Mouse (Mus musculus): ENCODE data around the gene Pde7b. TPM values are rescaled to one million over a fixed set of nuclear protein-coding genes. Genes with fewer than 3 reads are reported as not detected.

Pde7b gene
- polyA plus RNA-seq, 1 experiment from 2014 or later: 4.5 TPM

DNA sequence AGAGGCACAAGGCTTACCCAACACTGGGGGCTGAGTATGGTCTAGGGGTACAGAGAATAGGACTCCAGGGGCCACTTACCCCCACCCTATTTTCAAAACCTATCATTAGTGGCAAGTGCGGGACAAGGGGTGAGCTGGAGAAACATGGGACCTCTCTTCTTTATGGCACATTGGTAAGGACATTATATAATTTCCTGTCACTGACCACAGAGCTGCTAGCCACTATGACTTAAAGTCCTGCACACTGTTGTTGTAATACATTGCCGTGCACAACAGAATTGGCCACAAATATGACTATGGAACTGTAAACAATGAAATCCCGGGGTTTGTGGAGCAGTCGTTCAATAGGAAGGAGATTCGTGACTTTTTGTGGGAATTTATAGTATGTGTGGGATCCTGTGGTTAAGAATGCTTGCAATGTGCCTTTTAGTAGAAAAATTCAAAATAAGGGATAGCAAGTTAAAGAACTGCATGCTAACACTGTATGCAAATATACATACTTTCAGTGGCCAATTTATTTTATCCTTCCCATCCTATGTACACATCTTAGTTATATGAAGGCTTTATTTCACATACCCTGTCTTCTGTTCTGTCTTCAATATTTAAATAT lies 25.9 kb upstream of the Pde7b start:
- H3K4me3 ChIP-seq (replicated peaks; ENCODE audit: low read length): no peak overlapping the region
- WGBS: 92% methylated on average over 5 of the region's 5 CpGs

DNA sequence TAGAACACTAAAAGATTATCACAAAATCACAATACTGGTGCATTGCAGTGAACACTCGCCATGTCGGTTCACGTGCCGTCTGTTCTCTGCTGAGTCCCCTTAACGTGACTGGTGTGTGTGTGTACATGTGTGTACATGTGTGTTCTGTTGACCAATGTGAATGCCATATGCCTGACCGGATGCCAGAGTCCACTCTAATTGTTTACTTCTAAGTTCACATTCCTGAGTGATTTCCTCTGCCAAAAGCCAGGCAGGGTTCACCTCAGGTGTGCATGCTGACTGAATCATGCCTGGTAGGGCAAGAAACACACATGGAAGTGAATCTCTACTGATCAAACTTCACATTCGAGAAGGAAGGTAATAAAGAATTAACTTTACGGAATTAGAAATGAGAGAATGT lies 24.1 kb upstream of the Pde7b start:
- no peaks in the 10 kb centered on the region for H3K9me3 ChIP-seq (ENCODE audit: control insufficient read depth, low read length)
- ATAC-seq: no peak
- H3K4me2 ChIP-seq (ENCODE audit: low read length): no peak overlapping the region
- H3K36me3 ChIP-seq (ENCODE audit: control insufficient read depth, insufficient read depth): no peaks in the 10 kb centered on the region
- 88% methylated on average over 8 of the region's 8 CpGs for WGBS
- no peak overlapping the region for H3K9ac ChIP-seq (replicated peaks; ENCODE audit: low read depth, low read length)
- H3K4me1 ChIP-seq (replicated peaks; ENCODE audit: control insufficient read depth, insufficient read depth, low read length): no peaks in the 10 kb centered on the region
- H3K4me3 ChIP-seq (replicated peaks; ENCODE audit: low read length): no peak overlapping the region
- H3K27ac ChIP-seq (ENCODE audit: low read length): no peak overlapping the region
- H3K27me3 ChIP-seq (replicated peaks; ENCODE audit: control insufficient read depth, insufficient read depth, low read length): no peaks in the 10 kb centered on the region

More for the DNA sequence above, 25.9 kb upstream of the Pde7b start:
- H3K9ac ChIP-seq (replicated peaks; ENCODE audit: low read depth, low read length): no peak overlapping the region
- no peaks in the 10 kb centered on the region for H3K4me1 ChIP-seq (replicated peaks; ENCODE audit: control insufficient read depth, insufficient read depth, low read length)
- H3K9me3 ChIP-seq (ENCODE audit: control insufficient read depth, low read length): no peaks in the 10 kb centered on the region
- no peaks in the 10 kb centered on the region for H3K36me3 ChIP-seq (ENCODE audit: control insufficient read depth, insufficient read depth)
- no peaks in the 10 kb centered on the region for H3K27me3 ChIP-seq (replicated peaks; ENCODE audit: control insufficient read depth, insufficient read depth, low read length)
- H3K27ac ChIP-seq (ENCODE audit: low read length): no peak overlapping the region
- ATAC-seq: no peak
- H3K4me2 ChIP-seq (ENCODE audit: low read length): no peak overlapping the region

DNA sequence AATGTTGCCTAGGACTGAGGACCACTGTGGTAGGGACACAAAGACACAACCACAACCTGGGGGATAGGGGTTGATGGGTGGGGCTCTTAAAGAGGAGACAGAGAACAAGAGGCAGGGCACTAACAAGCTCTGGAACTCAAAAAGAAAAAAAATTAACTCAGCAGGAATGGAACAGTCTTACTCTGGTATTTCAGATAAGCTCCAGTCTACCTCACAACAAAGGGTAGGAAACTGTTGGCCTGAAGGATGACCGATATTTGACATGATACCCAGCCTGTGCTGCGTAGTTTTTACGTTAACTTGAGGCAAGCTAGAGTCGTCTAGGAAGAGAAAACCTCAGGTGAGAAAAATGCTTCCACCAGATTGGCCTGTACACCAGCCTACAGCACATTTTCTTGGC lies 22.4 kb upstream of the Pde7b start:
- no peaks in the 10 kb centered on the region for H3K27me3 ChIP-seq (replicated peaks; ENCODE audit: control insufficient read depth, insufficient read depth, low read length)

GRCm38 (mm10) chr10:20739801-20740200 lies 14.9 kb upstream of the Pde7b start:
- H3K27ac ChIP-seq (ENCODE audit: low read length): no peak overlapping the region
- H3K4me2 ChIP-seq (ENCODE audit: low read length): no peak overlapping the region
- ATAC-seq: no peak
- no peak overlapping the region for H3K4me3 ChIP-seq (replicated peaks; ENCODE audit: low read length)
- H3K27me3 ChIP-seq (replicated peaks; ENCODE audit: control insufficient read depth, insufficient read depth, low read length): no peaks in the 10 kb centered on the region
- H3K36me3 ChIP-seq (ENCODE audit: control insufficient read depth, insufficient read depth): no peaks in the 10 kb centered on the region
- peaks cover 3% of the 10 kb centered on the region; the same call in 1 of the 2 replicates for H3K4me1 ChIP-seq (replicated peaks; ENCODE audit: control insufficient read depth, insufficient read depth, low read length)
- no peak overlapping the region for H3K9ac ChIP-seq (replicated peaks; ENCODE audit: low read depth, low read length)
- no peaks in the 10 kb centered on the region for H3K9me3 ChIP-seq (ENCODE audit: control insufficient read depth, low read length)
- WGBS: 91% methylated on average over 3 of the region's 3 CpGs

More for the DNA sequence above, 22.4 kb upstream of the Pde7b start:
- no peak overlapping the region for H3K4me3 ChIP-seq (replicated peaks; ENCODE audit: low read length)
- H3K27ac ChIP-seq (ENCODE audit: low read length): no peak overlapping the region
- no peak overlapping the region for H3K4me2 ChIP-seq (ENCODE audit: low read length)
- ATAC-seq: no peak
- no peaks in the 10 kb centered on the region for H3K9me3 ChIP-seq (ENCODE audit: control insufficient read depth, low read length)
- no peaks in the 10 kb centered on the region for H3K36me3 ChIP-seq (ENCODE audit: control insufficient read depth, insufficient read depth)
- H3K4me1 ChIP-seq (replicated peaks; ENCODE audit: control insufficient read depth, insufficient read depth, low read length): no peaks in the 10 kb centered on the region
- WGBS: 96% methylated on average over 4 of the region's 4 CpGs
- no peak overlapping the region for H3K9ac ChIP-seq (replicated peaks; ENCODE audit: low read depth, low read length)

DNA sequence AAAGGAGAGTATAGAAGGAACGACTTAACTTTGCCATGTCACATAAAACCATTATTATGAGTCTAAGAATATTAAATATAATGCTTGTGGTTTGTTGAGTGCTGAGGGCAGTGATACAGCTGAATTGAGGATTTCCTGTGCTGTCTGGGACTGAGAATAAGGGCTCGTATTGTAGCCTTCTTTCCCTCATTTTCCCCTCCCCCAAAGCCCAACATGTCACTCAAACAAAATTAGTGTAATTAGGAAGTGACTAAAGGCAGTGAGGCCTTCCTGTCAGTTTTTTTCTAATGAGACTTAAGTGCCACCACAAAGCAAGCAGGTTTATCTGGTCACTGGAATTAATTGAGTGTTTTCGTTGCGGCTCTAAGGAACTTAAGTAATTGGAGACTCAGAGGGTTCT lies 12.3 kb upstream of the Pde7b start:
- no peaks in the 10 kb centered on the region for H3K27me3 ChIP-seq (replicated peaks; ENCODE audit: control insufficient read depth, insufficient read depth, low read length)
- no peak overlapping the region for H3K9ac ChIP-seq (replicated peaks; ENCODE audit: low read depth, low read length)
- no peak overlapping the region for H3K27ac ChIP-seq (ENCODE audit: low read length)
- no peaks in the 10 kb centered on the region for H3K36me3 ChIP-seq (ENCODE audit: control insufficient read depth, insufficient read depth)
- no peaks in the 10 kb centered on the region for H3K9me3 ChIP-seq (ENCODE audit: control insufficient read depth, low read length)
- no peak overlapping the region for H3K4me2 ChIP-seq (ENCODE audit: low read length)
- ATAC-seq: peak; percentile 67
- 13% methylated on average over 4 of the region's 4 CpGs for WGBS
- peaks cover 3% of the 10 kb centered on the region; the same call in 1 of the 2 replicates for H3K4me1 ChIP-seq (replicated peaks; ENCODE audit: control insufficient read depth, insufficient read depth, low read length)
- H3K4me3 ChIP-seq (replicated peaks; ENCODE audit: low read length): no peak overlapping the region

DNA sequence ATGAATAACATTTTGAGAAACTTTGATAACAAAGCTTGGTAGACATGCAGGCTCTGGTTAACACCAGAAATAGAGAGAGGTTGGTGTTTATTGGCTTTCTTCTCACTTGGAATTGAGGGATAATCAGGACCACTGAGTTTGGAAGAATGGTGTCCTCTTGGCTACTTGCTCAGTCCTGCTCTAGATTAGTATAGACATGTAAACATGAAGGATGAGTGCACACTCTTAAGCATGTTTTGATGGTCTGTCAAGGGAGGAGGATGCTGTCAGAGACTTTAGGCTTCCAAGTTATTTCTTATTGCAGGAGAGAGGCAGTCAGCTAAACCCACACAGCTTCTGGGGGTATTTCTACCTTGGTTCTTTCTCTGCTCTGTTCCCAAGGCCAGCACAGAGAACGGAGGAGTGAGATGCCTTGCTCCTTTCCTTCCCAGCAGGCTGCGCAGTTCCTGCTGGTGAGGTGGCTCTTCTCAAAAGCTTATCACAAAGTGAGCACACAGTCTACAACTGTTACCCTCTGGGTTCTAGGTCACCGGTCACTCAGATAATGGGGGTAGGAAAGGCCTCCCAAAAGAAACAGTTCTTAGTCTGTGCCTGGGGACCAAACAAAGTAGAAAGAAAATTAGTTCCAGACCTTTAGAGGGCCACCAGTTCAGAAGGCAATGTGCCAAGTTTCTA lies 11.0 kb upstream of the Pde7b start:
- Histone ChIP-seq H3K4me3 (replicated peaks; ENCODE audit: low read length) (no peak overlapping the region), H3K4me1 (replicated peaks; ENCODE audit: control insufficient read depth, insufficient read depth, low read length) (peaks cover 3% of the 10 kb centered on the region; the same call in 1 of the 2 replicates), H3K9ac (replicated peaks; ENCODE audit: low read depth, low read length) (no peak overlapping the region), H3K9me3 (ENCODE audit: control insufficient read depth, low read length) (no peaks in the 10 kb centered on the region), H3K36me3 (ENCODE audit: control insufficient read depth, insufficient read depth) (no peaks in the 10 kb centered on the region), H3K4me2 (ENCODE audit: low read length) (no peak overlapping the region), H3K27ac (ENCODE audit: low read length) (no peak overlapping the region), H3K27me3 (replicated peaks; ENCODE audit: control insufficient read depth, insufficient read depth, low read length) (no peaks in the 10 kb centered on the region)
- 70% methylated on average over 3 of the region's 3 CpGs for WGBS
- ATAC-seq: no peak

- no peaks in the 10 kb centered on the region for H3K9me3 ChIP-seq (ENCODE audit: control insufficient read depth, low read length)
- peak; percentile 39; the same call in 1 of the 2 replicates for ATAC-seq
- H3K4me2 ChIP-seq (ENCODE audit: low read length): no peak overlapping the region
- no peaks in the 10 kb centered on the region for H3K27me3 ChIP-seq (replicated peaks; ENCODE audit: control insufficient read depth, insufficient read depth, low read length)
- H3K27ac ChIP-seq (ENCODE audit: low read length): no peak overlapping the region
- H3K36me3 ChIP-seq (ENCODE audit: control insufficient read depth, insufficient read depth): no peaks in the 10 kb centered on the region
- 72% methylated on average over 5 of the region's 5 CpGs for WGBS
- H3K9ac ChIP-seq (replicated peaks; ENCODE audit: low read depth, low read length): no peak overlapping the region
- H3K4me3 ChIP-seq (replicated peaks; ENCODE audit: low read length): no peak overlapping the region
- H3K4me1 ChIP-seq (replicated peaks; ENCODE audit: control insufficient read depth, insufficient read depth, low read length): peaks cover 3% of the 10 kb centered on the region; the same call in 1 of the 2 replicates
Measured at GRCm38 (mm10) chr10:20733576-20733975, 8.7 kb upstream of the Pde7b start.

- Histone ChIP-seq H3K4me2 (ENCODE audit: low read length) (no peak overlapping the region), H3K4me3 (replicated peaks; ENCODE audit: low read length) (no peak overlapping the region), H3K27ac (ENCODE audit: low read length) (no peak overlapping the region), H3K36me3 (ENCODE audit: control insufficient read depth, insufficient read depth) (no peaks in the 10 kb centered on the region), H3K9me3 (ENCODE audit: control insufficient read depth, low read length) (no peaks in the 10 kb centered on the region), H3K9ac (replicated peaks; ENCODE audit: low read depth, low read length) (no peak overlapping the region), H3K27me3 (replicated peaks; ENCODE audit: control insufficient read depth, insufficient read depth, low read length) (no peaks in the 10 kb centered on the region), H3K4me1 (replicated peaks; ENCODE audit: control insufficient read depth, insufficient read depth, low read length) (peaks cover 3% of the 10 kb centered on the region; the same call in 1 of the 2 replicates)
- 16% methylated on average over 2 of the region's 2 CpGs for WGBS
- ATAC-seq: peak; percentile 35; the same call in 1 of the 2 replicates
Measured at GRCm38 (mm10) chr10:20732180-20732579, 7.3 kb upstream of the Pde7b start.

- H3K4me1 ChIP-seq (replicated peaks; ENCODE audit: control insufficient read depth, insufficient read depth, low read length): peaks cover 5% of the 10 kb centered on the region
- H3K4me2 ChIP-seq (ENCODE audit: low read length): no peak overlapping the region
- H3K9me3 ChIP-seq (ENCODE audit: control insufficient read depth, low read length): no peaks in the 10 kb centered on the region
- WGBS: 77% methylated on average over 1 of the region's 1 CpGs
- no peaks in the 10 kb centered on the region for H3K27me3 ChIP-seq (replicated peaks; ENCODE audit: control insufficient read depth, insufficient read depth, low read length)
- no peak overlapping the region for H3K4me3 ChIP-seq (replicated peaks; ENCODE audit: low read length)
- H3K36me3 ChIP-seq (ENCODE audit: control insufficient read depth, insufficient read depth): no peaks in the 10 kb centered on the region
- H3K9ac ChIP-seq (replicated peaks; ENCODE audit: low read depth, low read length): no peak overlapping the region
- H3K27ac ChIP-seq (ENCODE audit: low read length): no peak overlapping the region
- ATAC-seq: no peak
Measured at GRCm38 (mm10) chr10:20730034-20730433, 5.2 kb upstream of the Pde7b start.

Measured in forebrain, embryonic 16.5 days (tissue).